Mouse (Mus musculus) kidney, postnatal 4 days (tissue): ENCODE measurements around the gene Cspg4.
"Not testable (repeated sequence)": the region's sequence is repeated elsewhere in the genome, so short reads cannot be mapped to it uniquely, and the experiment has no call there.

ENCODE experiments used
- DNase-seq, 2 experiments: peaks; one replicate each; pipeline ENCODE4 v3.0.0; 2021; ENCODE audit warnings: mixed read lengths in 2 of 2

Cspg4 gene

DNA sequence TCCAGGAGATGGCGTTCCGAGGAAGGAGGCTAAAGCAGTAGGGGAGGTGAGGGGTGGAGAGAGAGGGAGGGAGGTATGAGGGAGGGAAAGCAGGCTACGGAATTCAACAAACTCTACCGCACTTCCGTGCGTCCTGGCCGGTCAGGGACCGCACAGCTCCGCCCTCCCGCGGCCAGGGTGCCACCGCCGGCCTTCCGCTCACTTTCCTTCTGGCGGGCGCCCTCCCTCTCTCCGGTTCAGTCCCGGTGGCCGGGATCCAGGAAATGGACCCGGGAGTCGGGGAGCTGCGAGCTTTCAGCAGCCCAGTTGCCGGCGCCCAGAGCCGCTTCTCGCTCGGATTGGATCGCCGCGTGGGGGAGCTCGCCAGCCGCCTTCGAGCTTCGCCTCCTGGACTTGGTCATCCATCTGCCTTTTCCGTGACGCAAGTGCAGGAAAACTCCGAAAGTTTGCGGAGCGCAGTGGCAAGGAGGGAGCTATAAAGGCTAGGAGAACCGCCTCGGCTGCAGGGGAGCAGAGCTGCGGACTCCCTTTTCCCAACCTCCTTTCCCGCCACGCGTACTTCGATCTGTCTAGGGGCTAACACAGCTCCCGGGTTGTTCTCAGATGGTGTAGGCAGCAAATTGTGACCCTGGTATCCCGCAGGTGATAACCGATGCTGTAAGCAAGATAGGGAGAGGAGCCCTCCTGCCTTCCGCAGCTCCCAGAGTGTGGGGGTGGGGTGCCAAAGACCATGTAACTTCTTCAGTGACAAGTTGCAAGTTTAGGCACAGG lies 63.4 kb downstream of the Cspg4 start, which contains the start of gene Snx33:
Gene Snx33 (minus strand): TSS at position 331 of the 771 bp plus-strand sequence.
- peak; percentile 97 for DNase-seq

DNA sequence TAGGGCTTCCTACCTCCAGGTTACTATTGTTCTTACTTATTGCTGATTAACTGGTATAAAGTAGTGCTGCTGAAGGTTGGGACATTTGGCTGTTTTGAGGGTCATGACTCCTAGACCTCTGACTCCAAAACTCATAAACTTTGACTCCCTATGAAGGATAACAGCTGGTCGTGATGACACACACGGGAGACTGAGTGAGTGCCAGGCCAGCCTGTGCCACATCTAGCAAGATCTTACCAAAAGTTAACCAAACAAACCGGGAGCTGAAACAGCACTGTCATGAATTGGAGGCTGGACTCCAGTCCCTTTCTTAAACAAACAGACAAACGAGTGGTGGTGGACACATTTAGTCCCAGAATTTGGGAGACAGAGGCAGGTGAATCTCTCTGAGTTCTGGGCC lies 64.7 kb downstream of the Cspg4 start:
- DNase-seq = no peak

DNA sequence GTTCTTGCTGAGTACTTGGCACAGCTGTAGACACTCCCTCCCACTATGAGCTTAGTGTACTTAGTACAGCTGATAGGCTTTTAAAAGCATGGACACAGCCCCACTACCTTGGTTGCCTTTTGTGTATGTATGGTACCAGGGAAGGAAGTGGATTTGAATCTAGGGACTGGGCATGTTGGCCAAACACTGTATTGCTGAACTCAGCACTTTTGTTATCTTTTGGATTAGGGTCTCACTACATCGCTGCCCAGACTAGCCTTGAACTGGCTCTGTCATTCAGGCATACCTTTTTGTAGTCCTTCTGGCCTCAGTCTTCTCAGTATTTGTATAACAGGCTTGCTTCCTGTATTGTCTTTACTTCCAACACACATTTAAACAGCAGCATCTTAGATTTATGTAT lies 65.7 kb downstream of the Cspg4 start:
- DNase-seq = no peak

DNA sequence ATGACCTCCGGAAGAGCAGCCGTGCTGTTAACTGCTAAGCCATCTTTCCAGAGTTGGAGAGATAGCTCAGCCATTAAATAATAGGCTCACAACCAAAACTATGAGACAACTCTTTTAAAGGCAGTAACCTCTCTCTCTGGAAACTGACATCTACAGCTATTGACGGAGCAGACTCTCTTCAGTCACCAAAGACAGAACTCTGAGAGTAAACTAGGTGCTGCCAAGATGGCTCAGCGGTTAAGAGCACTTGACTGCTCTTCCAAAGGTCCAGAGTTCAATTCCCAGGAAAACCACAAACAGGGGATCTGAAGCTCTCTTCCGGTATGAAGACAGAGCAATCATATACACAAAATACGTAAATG lies 72.0 kb downstream of the Cspg4 start:
- DNase-seq = no peak

DNA sequence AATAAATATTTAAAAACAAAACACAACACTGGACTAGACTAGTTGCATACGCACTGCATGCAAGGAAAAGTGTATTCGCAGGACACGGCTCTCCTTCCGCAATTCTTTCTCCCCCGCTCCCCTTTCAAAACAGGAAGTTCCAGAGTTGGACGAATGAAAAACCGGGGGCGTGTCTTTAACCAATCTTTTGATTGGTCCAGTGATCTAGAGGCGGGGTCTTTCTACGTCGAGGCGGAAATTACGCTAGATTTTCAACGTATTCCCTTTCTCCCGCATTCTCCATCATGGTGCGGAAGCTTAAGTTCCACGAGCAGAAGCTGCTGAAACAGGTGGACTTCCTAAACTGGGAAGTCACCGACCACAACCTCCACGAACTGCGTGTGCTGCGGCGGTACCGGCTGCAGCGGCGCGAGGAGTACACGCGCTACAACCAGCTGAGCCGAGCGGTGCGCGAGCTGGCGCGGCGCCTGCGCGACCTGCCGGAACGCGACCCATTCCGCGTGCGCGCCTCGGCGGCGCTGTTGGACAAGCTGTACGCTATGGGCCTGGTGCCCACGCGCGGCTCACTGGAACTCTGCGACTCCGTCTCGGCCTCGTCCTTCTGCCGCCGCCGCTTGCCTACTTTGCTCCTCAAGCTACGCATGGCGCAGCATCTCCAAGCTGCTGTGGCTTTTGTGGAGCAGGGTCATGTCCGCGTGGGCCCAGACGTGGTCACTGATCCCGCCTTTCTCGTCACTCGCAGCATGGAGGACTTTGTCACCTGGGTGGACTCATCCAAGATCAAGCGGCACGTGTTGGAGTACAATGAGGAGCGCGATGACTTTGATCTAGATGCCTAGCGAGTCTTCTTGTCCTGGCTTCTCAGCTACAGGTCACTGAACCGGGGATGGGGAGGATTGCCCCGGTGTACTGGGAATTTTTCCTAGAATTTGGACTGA lies 72.7 kb downstream of the Cspg4 start, which contains the start of gene Imp3:
Gene Imp3 (plus strand): TSS at position 253 of the 938 bp plus-strand sequence.
- DNase-seq = peak; percentile 83 to 90

DNA sequence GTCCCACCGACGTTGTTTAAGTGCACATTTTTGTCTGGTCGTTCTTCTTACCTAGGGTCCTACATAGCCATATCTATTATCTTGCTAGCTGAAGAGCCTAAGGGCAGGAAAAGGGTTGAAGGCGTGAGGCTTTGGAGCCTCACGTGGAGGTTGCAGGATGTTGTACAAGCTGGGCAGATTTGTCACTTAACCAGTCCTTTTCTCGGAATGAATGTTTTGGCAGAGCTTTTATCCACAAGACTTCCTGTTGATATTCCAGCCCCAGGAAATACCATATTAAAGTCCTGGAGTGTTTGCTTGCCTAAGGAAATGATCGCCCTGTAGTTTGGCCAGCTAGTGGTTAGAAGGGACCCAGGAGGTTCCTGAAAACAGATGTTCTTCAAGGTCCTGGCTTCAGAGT lies 73.5 kb downstream of the Cspg4 start:
- DNase-seq = no peak

DNA sequence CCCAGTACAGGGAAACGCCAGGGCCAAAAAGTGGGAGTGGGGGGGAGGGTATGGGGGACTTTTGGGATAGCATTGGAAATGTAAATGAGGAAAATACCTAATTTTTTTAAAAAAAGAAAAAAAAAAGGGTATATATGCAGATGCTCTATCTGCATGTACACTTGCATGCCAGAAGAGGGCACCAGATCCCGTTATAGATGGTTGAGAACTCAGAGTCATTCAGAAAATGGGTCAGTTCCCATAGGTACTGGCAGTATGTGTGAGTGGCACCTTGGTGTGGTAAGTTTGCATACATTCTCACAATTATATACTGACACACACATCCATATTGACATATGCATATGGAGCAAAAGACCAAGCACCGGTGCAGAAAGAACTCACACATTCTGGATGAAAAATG lies 82.6 kb downstream of the Cspg4 start:
- DNase-seq = peak; percentile 47 to 66

DNA sequence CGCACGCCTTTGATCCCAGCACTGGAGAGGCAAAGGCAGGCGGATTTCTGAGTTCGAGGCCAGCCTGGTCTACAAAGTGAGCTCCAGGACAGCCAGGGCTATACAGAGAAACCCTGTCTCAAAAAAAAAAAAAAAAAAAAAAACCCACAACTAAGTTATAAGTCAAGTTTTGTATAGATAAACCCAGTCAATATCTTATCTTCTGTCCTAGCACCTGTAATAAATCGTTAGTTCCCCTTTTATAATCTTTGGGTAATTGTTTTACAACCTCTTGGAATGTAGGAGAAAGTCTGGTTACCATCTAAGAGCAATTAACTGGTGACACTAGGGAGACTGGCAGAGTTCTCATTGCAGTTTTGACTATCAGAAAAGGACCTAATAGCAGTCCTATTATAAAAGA lies 83.9 kb downstream of the Cspg4 start:
- DNase-seq = not testable (repeated sequence)
